Mouse (Mus musculus) thymus, postnatal 4 days (tissue): Measurements from ENCODE around the gene Slc25a53.
"Not testable (repeated sequence)": the region's sequence is repeated elsewhere in the genome, so short reads cannot be mapped to it uniquely, and the experiment has no call there.

Experiments used
- DNase-seq: peaks from one replicate; pipeline ENCODE4 v3.0.0; 2021

Slc25a53 gene

DNA sequence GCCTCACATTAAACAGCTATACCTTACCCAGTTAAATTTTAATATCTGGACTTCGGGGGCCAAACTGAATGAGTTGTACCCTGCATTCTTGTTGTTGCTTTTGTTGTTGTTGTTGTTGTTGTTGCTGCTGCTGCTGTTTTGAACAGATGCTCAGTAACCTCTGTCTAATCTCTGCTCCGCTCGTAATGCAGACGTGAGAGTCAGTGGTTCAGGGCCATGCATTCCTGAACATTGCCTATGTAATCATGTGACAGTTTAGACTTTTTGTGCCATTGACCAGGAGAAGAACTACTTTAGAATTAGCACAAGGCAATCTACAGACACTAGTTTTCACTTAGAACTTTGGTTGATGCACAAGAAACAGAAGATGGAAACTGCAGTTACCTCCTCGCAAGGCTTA, 79.8 kb downstream of the Slc25a53 start:
- not testable (repeated sequence) for DNase-seq

DNA sequence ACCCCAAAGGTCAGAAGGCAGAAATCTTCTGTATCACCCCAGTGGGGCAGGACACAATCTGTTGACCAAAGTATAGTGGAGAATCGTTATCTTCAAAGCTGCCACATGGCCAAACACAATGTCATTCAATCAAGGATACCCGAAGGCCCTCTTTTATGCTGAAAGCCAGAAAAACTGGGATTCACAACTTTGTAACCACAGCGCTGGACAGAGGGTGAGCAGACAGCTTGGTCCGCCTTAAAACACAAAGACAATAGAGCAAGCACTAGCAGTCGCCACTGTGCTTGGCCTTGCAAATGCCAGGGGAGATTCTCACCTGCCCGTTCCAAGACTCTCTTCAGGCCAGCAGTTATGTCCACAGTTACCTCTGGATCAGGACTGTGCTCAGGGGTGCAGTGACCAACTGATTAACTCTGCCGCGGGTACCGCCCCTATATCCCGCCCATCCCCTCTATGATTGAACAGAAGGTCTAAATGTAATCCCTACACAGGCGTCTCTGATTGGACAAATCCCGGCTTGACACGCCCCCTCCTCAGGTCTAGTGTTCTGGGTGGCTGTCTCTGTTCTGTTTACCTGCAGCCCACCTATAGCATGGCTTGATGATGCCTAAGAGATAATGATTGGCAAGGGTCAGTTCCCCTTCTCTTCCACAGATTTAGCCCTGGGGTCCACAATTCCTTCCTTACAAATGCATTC, 80.4 kb downstream of the Slc25a53 start:
- DNase-seq: peak; percentile 41

DNA sequence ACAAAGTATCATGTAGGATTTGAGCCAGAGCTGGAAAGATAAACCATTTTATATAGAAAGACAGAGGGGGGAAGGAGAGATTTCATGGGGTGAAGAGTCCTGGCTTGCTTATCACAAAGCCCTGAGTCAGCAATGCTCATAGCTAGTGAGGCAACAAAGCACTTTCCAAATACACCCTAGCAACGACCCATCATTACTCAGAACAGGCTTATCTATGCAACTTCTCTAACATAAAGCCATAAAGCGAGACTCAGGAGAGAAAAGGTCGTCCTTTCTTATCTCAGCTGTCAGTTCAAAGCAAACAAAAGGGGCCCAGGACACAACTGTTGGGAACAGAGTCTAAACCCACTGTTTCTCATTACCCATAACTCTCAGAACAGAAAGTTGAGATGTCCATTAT, 100.1 kb downstream of the Slc25a53 start:
- no peak for DNase-seq
